Mouse (Mus musculus): Measurements from ENCODE around the gene Elavl3. TPM values are rescaled to one million over a fixed set of nuclear protein-coding genes. Genes with fewer than 3 reads are reported as not detected.

Gene Elavl3
- polyA plus RNA-seq, 1 experiment from 2014 or later: 0.10 TPM

- H3K27me3 ChIP-seq: no peaks in the 10 kb centered on the region
- in situ Hi-C loops (cut with MboI; ENCODE audit: low pct_unique_long_range_greater_than_20kb): no loop called here
- CTCF ChIA-PET: no interaction called here
- no peak for ATAC-seq
- POLR2A ChIA-PET: interaction anchor here (1.1 kb wide), 1 partner anchor 10 kb away, joined by 3 read pairs; no protein-coding TSS in a partner anchor
- TF ChIP-seq CTCF (IDR thresholded peaks at IDR 0.05): no peak
- DNase-seq (ENCODE audit: low read depth, low spot score): no peak
Observed at GRCm38 (mm10) chr9:21968883-21969282, 82.9 kb downstream of the Elavl3 start.

Other genes starting within 250 kb of the Elavl3 start
- gene Angptl8, start 216.5 kb downstream of the Elavl3 start, polyA plus RNA-seq (2021): 15.2 TPM
- gene Dock6, start 199.4 kb downstream of the Elavl3 start, polyA plus RNA-seq (2021): 36.1 TPM
- 22.1 TPM for gene Rab3d, start 133.8 kb downstream of the Elavl3 start, polyA plus RNA-seq (2021)
- gene Ccdc159, start 124.6 kb downstream of the Elavl3 start, polyA plus RNA-seq (2021): 12.2 TPM
- gene Tmem205, start 124.5 kb downstream of the Elavl3 start, polyA plus RNA-seq (2021): 54.8 TPM
- 22.1 TPM for gene Plppr2, start 115.0 kb downstream of the Elavl3 start, polyA plus RNA-seq (2021)
- 14.0 TPM for gene Swsap1, start 96.3 kb downstream of the Elavl3 start, polyA plus RNA-seq (2021)
- 8.5 TPM for gene Epor, start 88.5 kb downstream of the Elavl3 start, polyA plus RNA-seq (2021)
- 41.7 TPM for gene Rgl3, start 62.6 kb downstream of the Elavl3 start, polyA plus RNA-seq (2021)
- 7.5 TPM for gene Ccdc151, start 49.4 kb downstream of the Elavl3 start, polyA plus RNA-seq (2021)
- 276 TPM for gene Prkcsh, start 49.2 kb downstream of the Elavl3 start, polyA plus RNA-seq (2021)
- not detected for gene Gm49318, start 19.2 kb upstream of the Elavl3 start, polyA plus RNA-seq (2021)
- 10.9 TPM for gene Zfp653, start 19.4 kb upstream of the Elavl3 start, polyA plus RNA-seq (2021)
- 44.3 TPM for gene Ecsit, start 33.4 kb upstream of the Elavl3 start, polyA plus RNA-seq (2021)
- 408 TPM for gene Cnn1, start 47.2 kb upstream of the Elavl3 start, polyA plus RNA-seq (2021)
- gene Elof1, start 65.1 kb upstream of the Elavl3 start, polyA plus RNA-seq (2021): 123 TPM
- gene Acp5, start 83.7 kb upstream of the Elavl3 start, polyA plus RNA-seq (2021): not detected
- gene Pigyl, start 104.8 kb upstream of the Elavl3 start, polyA plus RNA-seq (2021): 72.3 TPM
- not detected for gene Zfp872, start 136.1 kb upstream of the Elavl3 start, polyA plus RNA-seq (2021)
- gene Zfp809, start 173.7 kb upstream of the Elavl3 start, polyA plus RNA-seq (2021): 32.9 TPM
- gene Zfp599, start 207.9 kb upstream of the Elavl3 start, polyA plus RNA-seq (2021): 0.27 TPM